Mouse (Mus musculus) lung, adult 18-20 months (tissue): ENCODE measurements around the gene Hspd1.
"Not testable (repeated sequence)": the region's sequence is repeated elsewhere in the genome, so short reads cannot be mapped to it uniquely, and the experiment has no call there.

Experiments
- DNase-seq, 2 experiments: peaks; one replicate each; pipeline ENCODE4 v3.0.0; 2022; ENCODE audit warnings: mixed read lengths in 2 of 2

Gene Hspd1

GRCm38 (mm10) chr1:55087932-55088610 lies at the start of gene Hspd1, which contains the start of gene Hspe1:
Gene Hspd1 (minus strand): TSS chr1:55088243.
Gene Hspe1 (plus strand): TSS chr1:55088132.
- peak; percentile 99 for DNase-seq

DNA sequence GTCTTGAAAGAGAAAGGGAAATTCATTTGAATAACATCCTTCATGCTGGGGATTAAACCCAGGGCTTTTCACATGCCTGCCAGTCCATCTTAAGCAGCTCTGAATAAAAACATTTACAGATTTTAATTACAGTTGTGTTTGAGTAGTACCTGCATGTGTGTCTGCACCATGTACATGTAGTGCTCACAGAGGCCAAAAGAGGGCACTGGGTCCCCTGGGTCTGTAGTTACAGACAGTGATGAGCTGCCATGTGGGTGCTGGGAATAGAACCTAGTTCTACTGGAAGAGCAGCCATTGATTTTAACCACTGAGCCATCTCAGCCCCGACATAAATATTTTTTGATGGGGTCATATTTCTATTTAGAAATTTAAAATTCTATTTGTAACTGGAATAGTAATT lies 47.8 kb upstream of the Hspd1 start:
- DNase-seq: no peak

- no peak for DNase-seq
Observed at GRCm38 (mm10) chr1:55134301-55134700, 46.3 kb upstream of the Hspd1 start.

GRCm38 (mm10) chr1:55133173-55133572 lies 45.1 kb upstream of the Hspd1 start:
- DNase-seq: no peak

- DNase-seq: no peak
Observed at GRCm38 (mm10) chr1:55132308-55132707, 44.3 kb upstream of the Hspd1 start.

GRCm38 (mm10) chr1:55131424-55132014 lies 43.5 kb upstream of the Hspd1 start:
- peak; percentile 54 to 59 for DNase-seq

DNA sequence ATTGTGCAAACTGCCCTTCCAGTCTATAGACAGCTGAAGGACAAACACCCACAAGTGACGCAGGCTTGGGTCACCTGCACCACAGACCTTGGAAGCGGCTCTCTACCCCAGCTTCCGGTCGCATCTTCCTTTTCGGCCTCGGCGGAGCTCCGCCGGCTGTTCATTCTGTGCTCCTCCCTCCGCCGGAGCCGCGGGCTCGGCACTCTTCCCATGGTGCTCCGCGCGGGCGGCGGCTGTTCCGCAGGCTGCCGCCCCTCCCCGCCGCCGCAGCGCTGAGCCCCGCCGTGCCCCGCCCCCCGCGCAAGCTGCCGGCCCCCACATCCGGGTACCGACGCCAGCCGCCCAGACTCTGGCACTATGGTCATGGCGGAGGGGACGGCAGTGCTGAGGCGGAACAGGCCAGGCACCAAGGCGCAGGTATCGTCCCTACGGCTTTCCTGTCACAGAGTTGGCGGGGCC lies 42.9 kb upstream of the Hspd1 start, which contains the start of gene Mob4:
Gene Mob4, plus strand, starts transcription at position 289 of the 459 bp plus-strand sequence.
- DNase-seq: peak; percentile 90 to 91

DNA sequence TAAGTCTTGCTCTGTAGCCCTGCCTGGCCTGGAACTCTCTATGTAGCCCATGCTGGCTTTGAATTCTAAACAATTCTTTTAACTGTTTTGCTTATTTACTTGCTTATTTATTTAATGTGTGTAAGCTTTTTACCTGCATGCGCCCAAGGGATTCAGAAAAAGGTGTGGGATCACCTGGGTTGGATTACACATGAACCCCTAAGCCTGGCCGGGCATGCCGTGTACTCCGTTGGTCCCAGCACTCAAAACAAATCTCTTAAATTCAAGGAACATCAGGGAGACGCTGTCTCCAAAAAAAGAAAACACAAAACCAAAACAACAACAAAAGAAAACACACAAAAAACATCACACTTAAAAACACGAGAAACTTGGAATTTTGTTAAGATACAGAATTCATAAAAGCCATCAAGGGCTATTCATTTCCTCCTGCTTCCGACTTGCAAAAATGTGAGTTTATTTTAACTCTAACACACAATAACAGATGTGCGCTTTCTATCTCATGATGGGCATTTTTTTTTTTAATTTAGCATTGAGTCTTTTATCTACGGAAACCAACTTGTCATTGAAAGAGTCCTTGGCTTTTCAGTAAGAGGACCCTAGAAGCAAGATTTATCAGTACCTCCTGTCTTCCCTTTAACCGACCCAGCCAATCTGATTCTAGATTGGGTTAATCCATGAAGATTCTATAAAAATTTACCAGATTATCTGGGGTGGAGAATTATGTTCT lies 42.3 kb upstream of the Hspd1 start:
- DNase-seq: no peak

GRCm38 (mm10) chr1:55129716-55130115 lies 41.7 kb upstream of the Hspd1 start:
- DNase-seq: no peak

DNA sequence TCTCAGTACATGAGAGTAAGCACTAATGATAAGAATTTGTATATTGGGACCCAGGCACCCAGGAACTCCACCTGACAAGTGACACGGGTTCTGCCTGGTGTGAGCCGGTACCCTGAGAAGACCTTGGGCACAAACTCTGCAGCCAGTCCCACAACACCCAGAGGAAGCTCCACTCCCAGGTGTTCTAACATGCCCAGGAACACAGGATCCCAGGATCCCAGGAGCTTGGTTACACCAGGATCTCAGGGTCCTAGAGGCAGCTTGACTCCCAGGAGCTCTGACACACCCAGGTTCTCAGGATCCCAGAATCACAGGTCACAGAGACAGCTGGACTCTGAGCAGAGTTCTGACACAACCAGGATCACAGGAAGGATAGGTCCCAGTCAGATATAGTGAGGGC lies 36.1 kb upstream of the Hspd1 start:
- DNase-seq: not testable (repeated sequence)

GRCm38 (mm10) chr1:55123561-55123960 lies 35.5 kb upstream of the Hspd1 start:
- no peak for DNase-seq

DNA sequence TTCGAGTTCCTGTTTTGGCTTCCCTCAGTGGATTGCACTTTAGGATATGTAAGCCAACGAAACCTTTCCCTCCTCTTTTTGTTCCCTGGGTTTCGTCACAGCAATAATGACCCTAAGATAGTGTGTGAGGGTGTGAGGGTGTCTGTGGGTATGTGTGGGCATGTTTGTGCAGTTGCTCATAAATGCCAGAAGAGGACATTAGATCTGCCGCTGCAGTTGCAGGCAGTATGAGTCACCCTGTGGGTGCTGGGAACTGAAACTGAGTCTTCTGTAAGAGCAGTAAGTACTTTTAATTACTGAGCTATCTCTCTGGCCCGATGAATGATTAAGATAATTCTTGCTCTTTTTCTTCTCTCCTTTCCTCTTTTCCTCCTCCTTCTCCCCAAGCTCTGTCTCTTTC lies 35.0 kb upstream of the Hspd1 start:
- DNase-seq: no peak

GRCm38 (mm10) chr1:55109066-55109766 lies 21.2 kb upstream of the Hspd1 start:
- no peak for DNase-seq

DNA sequence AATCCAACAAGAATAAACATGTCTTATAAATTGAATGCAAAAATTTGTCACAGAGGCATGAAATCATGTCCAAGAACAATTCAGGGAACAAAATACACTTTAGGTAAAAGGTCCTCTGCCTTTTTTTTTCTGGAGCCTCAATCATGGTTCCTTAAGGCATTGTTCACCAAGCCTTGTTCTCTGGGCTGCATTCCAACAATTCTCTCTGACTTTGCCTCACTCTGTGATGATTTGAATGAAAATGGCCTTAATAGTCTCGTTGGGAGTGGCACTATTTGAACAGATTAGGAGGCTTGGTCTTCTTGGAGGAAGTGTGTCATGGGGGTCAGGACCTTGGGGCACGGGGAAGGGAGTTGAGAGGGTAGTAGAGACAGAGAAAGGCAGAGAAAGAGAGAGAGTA lies 20.4 kb upstream of the Hspd1 start:
- no peak for DNase-seq

DNA sequence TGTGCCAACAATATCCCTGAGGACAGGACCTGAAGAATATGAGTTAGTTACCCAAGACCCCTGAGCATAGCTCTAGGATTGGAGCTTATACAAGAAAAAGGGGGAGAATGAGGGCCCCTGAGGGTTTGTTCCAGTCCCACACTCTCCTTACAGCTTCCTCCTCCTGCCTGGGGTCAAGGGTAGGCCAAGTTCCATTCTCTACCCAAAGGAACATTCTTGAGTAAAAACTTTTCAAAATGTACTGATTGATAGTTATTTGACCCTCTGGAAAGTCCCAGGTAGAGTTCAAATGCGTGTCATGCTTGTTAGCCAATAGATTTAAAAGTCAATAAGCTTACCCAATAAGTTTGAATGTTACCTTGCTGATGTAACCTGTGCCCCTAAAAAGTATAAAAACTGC lies 19.6 kb upstream of the Hspd1 start:
- no peak for DNase-seq

- no peak for DNase-seq
Observed at GRCm38 (mm10) chr1:55106919-55107585, 19.0 kb upstream of the Hspd1 start.

GRCm38 (mm10) chr1:55092469-55092868 lies 4.4 kb upstream of the Hspd1 start:
- no peak for DNase-seq

- DNase-seq: no peak
Observed at GRCm38 (mm10) chr1:55092056-55092455, 4.0 kb upstream of the Hspd1 start.

DNA sequence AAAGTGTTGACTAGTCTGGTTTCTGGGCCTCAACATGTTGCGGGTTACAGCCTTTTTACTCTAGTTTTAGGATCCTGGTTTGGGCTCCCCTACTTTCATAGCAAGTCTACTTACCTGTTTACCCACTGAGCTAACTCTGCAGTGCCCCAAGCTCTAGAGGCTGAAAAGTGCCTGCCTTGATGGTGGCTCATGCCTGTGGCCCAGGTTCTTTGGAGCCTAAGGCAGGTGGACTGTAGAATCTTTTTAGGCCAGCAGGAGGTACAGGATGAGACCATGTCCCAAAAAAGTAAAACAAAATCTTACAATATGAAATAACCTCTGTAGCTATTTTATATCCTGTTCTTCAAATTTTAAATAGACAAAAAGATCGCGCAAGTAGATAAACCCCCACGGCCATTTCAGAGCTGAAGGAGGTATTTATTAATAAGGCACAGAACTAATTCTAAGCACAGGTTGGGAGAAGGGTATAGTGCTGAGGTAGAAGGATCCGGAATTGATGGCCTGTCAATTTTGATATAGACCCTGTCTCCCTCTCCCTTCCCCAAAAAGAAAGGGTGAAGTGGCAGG lies 1.5 kb upstream of the Hspd1 start:
- DNase-seq: no peak

DNA sequence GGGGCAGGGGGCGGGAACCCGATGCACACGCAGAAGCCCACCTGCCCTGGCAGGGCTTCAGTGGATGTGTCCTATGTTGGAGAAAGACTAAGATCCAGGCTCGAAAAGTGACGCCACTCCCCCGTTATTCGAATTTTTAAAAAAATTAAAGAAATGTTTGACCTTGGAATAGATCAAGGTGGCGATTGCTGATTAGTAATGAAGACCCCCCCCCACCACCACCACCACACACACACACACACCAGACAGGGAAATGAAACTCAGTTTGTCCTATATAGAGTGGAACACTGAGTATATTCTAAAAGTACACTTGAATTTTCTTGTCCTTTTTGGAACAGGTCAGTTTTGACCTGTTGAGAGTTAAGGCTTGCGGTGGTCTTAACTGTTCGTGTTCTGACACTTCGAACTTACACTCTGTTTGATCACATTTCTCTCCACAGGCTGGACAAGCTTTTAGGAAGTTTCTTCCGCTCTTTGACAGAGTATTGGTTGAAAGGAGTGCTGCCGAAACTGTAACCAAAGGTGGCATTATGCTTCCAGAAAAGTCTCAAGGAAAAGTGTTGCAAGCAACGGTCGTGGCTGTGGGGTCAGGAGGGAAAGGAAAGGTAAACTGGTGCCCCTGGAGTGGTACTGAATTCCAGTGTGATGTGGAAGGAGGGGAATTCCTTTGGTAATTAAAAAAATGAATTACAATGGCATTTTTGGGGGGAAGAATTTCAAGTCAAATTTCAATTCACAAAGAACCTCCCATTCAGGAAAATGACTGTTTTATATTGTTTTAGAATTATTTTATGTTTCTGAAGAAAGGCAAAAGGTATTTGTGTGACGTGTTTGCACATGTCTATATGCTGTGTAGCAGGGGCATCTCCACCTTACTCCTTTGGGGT lies 811 bp upstream of the Hspd1 start:
- no peak for DNase-seq

DNA sequence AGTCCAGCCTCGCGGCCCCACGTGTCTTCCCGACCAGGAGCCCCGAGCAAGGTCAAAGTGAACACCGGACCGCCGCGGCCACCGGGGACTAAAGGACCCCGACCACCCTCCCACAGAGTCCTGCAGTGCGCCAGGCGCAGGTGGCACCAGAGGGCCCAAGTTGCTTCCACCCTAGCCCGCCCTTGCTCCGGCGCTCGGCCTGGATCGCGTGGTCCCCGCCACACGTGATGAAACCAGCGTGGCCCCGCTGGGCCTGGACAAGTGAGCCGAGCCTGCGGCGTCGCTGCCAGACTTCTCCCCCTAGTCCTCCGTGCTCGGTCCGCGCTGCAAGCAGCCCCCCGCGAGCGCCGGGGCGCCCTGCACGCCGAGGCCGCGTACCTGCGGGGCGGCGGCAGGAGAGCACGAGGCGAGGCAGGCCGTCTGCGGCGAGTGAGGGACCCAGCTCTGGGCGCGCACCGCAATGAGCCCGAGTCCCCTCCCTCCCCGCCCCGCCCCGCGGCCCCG lies 590 bp downstream of the Hspd1 start:
- DNase-seq: peak; percentile 55 to 66
